Mouse (Mus musculus) urinary bladder, adult 2 months (tissue): ENCODE measurements around the gene Slc9a3r1. TPM values are rescaled to one million over a fixed set of nuclear protein-coding genes. Genes with fewer than 3 reads are reported as not detected.

Experiments used
- DNase-seq: peaks from one replicate; pipeline ENCODE4 v3.0.0; 2022; ENCODE audit warnings: low spot score
- polyA plus RNA-seq: library from polyadenylated mRNA; depleted of rRNA; stranded (reverse); fragments of >200 nt; gene quantifications from 2 replicates; pipeline ENCODE4 v1.2.3, GENCODE M21; 2012; rRNA removed

Slc9a3r1 gene
- polyA plus RNA-seq: 67.7 and 76.3 TPM in 2 replicates

- DNase-seq: peak; percentile 98
Measured at GRCm38 (mm10) chr11:115162832-115163480, at the start of gene Slc9a3r1. Gene Slc9a3r1, plus strand, starts transcription at chr11:115163341.

GRCm38 (mm10) chr11:115119409-115119808 lies 43.7 kb upstream of the Slc9a3r1 start:
- DNase-seq: no peak

GRCm38 (mm10) chr11:115128483-115128882 lies 34.7 kb upstream of the Slc9a3r1 start:
- no peak for DNase-seq

GRCm38 (mm10) chr11:115129508-115130126 lies 33.5 kb upstream of the Slc9a3r1 start:
- no peak for DNase-seq

- no peak for DNase-seq
Measured at GRCm38 (mm10) chr11:115131768-115132381, 31.3 kb upstream of the Slc9a3r1 start.

GRCm38 (mm10) chr11:115133800-115134199 lies 29.3 kb upstream of the Slc9a3r1 start, which contains the start of gene Cd300lf:
Gene Cd300lf, minus strand, starts transcription at chr11:115133992.
- no peak for DNase-seq

GRCm38 (mm10) chr11:115138597-115139262 lies 24.4 kb upstream of the Slc9a3r1 start:
- DNase-seq: no peak

- no peak for DNase-seq
Measured at GRCm38 (mm10) chr11:115141970-115142369, 21.2 kb upstream of the Slc9a3r1 start.

GRCm38 (mm10) chr11:115147813-115148212 lies 15.3 kb upstream of the Slc9a3r1 start:
- DNase-seq: no peak

- no peak for DNase-seq
Measured at GRCm38 (mm10) chr11:115150741-115151254, 12.3 kb upstream of the Slc9a3r1 start.

GRCm38 (mm10) chr11:115151755-115152429 lies 11.2 kb upstream of the Slc9a3r1 start:
- DNase-seq: no peak

GRCm38 (mm10) chr11:115153088-115153487 lies 10.1 kb upstream of the Slc9a3r1 start:
- DNase-seq: no peak

- DNase-seq: peak; percentile 64
Measured at GRCm38 (mm10) chr11:115153699-115154292, 9.3 kb upstream of the Slc9a3r1 start.

- no peak for DNase-seq
Measured at GRCm38 (mm10) chr11:115155053-115155634, 8.0 kb upstream of the Slc9a3r1 start.

GRCm38 (mm10) chr11:115157933-115158719 lies 5.0 kb upstream of the Slc9a3r1 start:
- no peak for DNase-seq

GRCm38 (mm10) chr11:115160016-115160797 lies 2.9 kb upstream of the Slc9a3r1 start:
- peak; percentile 86 for DNase-seq

GRCm38 (mm10) chr11:115160883-115161577 lies 2.1 kb upstream of the Slc9a3r1 start:
- no peak for DNase-seq

- DNase-seq: no peak
Measured at GRCm38 (mm10) chr11:115161578-115162204, 1.4 kb upstream of the Slc9a3r1 start.
